Mouse (Mus musculus) stomach, postnatal 0 days (tissue): Measurements from ENCODE around the gene Nup43. TPM values are rescaled to one million over a fixed set of nuclear protein-coding genes. Genes with fewer than 3 reads are reported as not detected.

Experiments used
- ATAC-seq: fragments of 200-750 bp; cut with Nextera tagmentation; 2 replicates; pipeline ENCODE4 v1.8.0; 2017; ENCODE audit not compliant: low FRiP score, low TSS enrichment
- DNase-seq: peaks from one replicate; pipeline ENCODE4 v3.0.0-alpha.2; 2016; ENCODE audit warnings: low spot score
- H3K27ac ChIP-seq: fragments of 300-500 bp; sonication (generic); replicated peaks from 2 replicates; pipeline ENCODE4 v1.5.1; 2014; ENCODE audit warnings: mild to moderate bottlenecking, control low read depth
- H3K27me3 ChIP-seq: fragments of 300-500 bp; sonication (generic); 2 replicates; pipeline ENCODE4 v1.6.1; 2014; ENCODE audit warnings: low read length; ENCODE audit not compliant: control insufficient read depth, insufficient read depth
- H3K36me3 ChIP-seq: fragments of 300-500 bp; sonication (generic); 2 replicates; pipeline ENCODE4 v1.6.1; 2014; ENCODE audit warnings: low read length, mixed read lengths; ENCODE audit not compliant: control insufficient read depth, insufficient read depth
- H3K4me1 ChIP-seq: fragments of 300-500 bp; sonication (generic); replicated peaks from 2 replicates; pipeline ENCODE4 v1.6.1; 2014; ENCODE audit warnings: antibody characterized with exemption; ENCODE audit not compliant: control insufficient read depth, insufficient read depth
- H3K4me2 ChIP-seq: fragments of 300-500 bp; sonication (generic); replicated peaks from 2 replicates; pipeline ENCODE4 v1.6.1; 2014; ENCODE audit warnings: low read depth, mild to moderate bottlenecking, control low read depth, moderate library complexity
- H3K4me3 ChIP-seq: fragments of 300-500 bp; sonication (generic); 2 replicates; pipeline ENCODE4 v1.5.1; 2014; ENCODE audit warnings: low read depth, low read length, control low read depth
- H3K9ac ChIP-seq: fragments of 300-500 bp; sonication (generic); 2 replicates; pipeline ENCODE4 v1.6.1; 2014; ENCODE audit warnings: mild to moderate bottlenecking, low read length, control low read depth, mixed read lengths
- H3K9me3 ChIP-seq: fragments of 300-500 bp; sonication (generic); 2 replicates; pipeline ENCODE4 v1.6.1; 2016; ENCODE audit warnings: low read length; ENCODE audit not compliant: control insufficient read depth
- CTCF ChIP-seq: IDR thresholded peaks from 2 replicates; pipeline ENCODE4 v1.5.1; 2016; ENCODE audit warnings: antibody characterized with exemption, low read depth, mild to moderate bottlenecking, moderate library complexity
- EP300 ChIP-seq: optimal IDR thresholded peaks from 2 replicates; pipeline ENCODE3; 2016; ENCODE audit warnings: antibody characterized with exemption
- WGBS: fragments of 180-500 bp; shearing (Covaris S2); extraction: QIAGEN DNeasy Blood & Tissue Kit; methylation state at CpG from one replicate; pipeline ENCODE4 v1.1.7; 2014; 5-methylcytosine and 5-hydroxymethylcytosine counted together
- polyA plus RNA-seq: library from polyadenylated mRNA; unstranded; fragments of >200 nt; fragmentation: Nextera tagmentation; extraction: Ambion mirVana; gene quantifications from 2 replicates; pipeline ENCODE4 v1.2.1, GENCODE M21; 2015

Nup43 gene
- polyA plus RNA-seq, 1 experiment from 2014 or later, result 17.5 TPM

DNA sequence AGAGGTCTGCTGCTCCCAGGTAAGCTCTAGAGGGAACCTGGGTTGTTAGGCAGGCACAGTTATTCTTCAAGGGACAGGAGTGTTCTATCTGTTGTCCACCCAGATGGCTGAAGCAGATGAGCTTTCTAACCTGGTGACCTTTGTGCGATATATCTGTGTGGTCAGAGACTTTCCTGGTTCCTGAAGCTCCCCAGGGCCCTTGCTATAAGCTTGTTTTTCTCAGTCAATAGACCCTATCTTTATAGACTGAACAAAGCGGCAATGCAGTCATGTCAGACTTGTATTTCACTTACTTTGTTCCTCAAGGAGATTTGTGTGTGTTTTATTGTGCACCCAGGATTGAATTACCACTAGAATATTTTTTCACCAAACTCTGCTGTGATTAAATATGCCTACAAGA, 16.2 kb upstream of the Nup43 start:
- Histone ChIP-seq H3K36me3 (peaks cover 11% of the 10 kb centered on the region), H3K4me1 (no peaks in the 10 kb centered on the region), H3K27ac (no peak overlapping the region), H3K27me3 (no peaks in the 10 kb centered on the region), H3K9me3 (no peaks in the 10 kb centered on the region), H3K4me3 (no peak overlapping the region), H3K9ac (no peak overlapping the region), H3K4me2 (no peak overlapping the region)
- no peak for ATAC-seq
- WGBS, result 94% methylated on average over 2 of the region's 2 CpGs
- no peak for DNase-seq
- TF ChIP-seq EP300 (no peak), CTCF (no peak)

DNA sequence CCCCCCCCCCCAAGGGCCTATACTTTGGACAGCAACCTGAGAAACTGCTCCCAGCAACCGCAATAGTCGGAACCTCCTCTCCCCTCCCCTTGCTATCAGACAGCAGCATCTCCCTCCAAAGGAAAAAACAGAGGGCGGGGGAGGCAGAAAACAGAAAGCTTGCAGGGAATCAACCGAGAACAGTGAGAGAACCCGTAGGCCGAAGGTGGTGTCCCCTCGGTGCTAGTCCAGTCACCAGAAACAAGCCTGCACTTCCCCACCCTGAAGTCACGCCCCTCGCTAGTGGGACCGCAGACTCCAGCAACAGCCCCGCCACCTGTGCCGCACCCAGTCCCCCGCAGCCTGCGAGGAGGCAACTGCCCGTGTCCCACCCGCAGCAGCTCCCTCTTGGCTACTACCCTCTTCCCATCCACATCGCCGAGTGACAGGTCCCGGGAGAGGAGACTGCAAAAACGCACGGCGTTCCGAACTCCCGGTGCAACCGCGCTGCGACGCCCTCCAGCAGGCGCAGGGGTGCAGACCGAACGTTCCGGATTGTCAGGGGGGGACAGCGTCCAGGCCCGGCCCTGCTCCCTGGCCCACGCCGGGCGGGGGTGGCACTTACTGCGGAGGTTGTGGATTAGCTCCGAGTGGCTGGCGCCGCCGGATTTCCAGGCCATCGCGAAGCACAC, 4.7 kb upstream of the Nup43 start:
- DNase-seq, result peak; percentile 39
- ATAC-seq, result peak; percentile 84
- Histone ChIP-seq H3K27ac (peak overlapping the region; percentile 93), H3K9ac (peak overlapping the region; percentile 79), H3K36me3 (no peaks in the 10 kb centered on the region), H3K4me2 (peak overlapping the region; percentile 81), H3K4me1 (no peaks in the 10 kb centered on the region), H3K4me3 (peak overlapping the region; percentile 81), H3K27me3 (no peaks in the 10 kb centered on the region), H3K9me3 (no peaks in the 10 kb centered on the region)
- under 1% methylated on average over 44 of the region's 44 CpGs for WGBS
- no peak for TF ChIP-seq EP300
- no peak for TF ChIP-seq CTCF

DNA sequence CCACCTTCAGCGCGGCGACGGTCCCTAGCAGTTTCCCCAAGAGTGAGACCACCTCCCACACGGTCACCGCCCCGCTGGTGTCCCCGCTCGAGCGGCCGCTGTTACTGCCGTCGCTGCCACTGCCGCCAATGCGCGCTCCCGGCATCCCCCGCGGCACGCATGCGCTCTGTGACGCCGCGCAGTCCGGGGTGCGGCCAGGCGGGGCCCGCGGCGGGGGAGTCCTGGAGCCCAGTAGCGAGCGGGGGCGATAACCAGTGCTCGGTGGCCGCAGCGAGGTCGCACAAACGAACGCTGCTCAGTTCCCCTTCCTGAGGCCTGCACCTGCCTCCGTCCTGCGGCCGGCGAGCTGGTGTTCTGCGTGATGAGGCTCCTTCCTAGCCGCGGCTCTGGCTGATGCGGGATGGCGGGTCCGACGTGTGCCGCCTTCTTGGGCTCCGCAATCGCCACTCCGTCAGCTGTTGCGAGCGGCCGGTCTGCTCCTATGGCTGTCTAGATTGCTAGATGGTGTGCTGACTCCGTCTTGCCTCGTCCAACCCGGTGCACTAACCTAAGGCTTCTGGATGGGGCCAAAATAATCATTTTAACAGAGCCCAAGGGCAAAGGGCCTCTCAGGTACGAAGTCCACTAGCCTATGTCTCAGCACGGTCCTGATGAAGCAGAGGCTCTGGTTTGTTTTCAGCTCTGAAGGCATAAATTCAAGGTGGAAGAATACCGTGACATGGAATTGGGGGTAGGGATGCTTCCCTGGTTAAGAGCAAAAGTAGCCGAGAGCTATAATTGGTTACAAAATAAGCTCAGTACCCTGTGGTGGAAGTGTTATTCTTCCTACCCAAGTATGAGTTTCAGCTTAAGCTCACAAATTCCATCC, 3.9 kb upstream of the Nup43 start:
- Histone ChIP-seq H3K4me2 (peak overlapping the region; percentile 81), H3K4me3 (peak overlapping the region; percentile 81), H3K9me3 (no peaks in the 10 kb centered on the region), H3K36me3 (no peaks in the 10 kb centered on the region), H3K27me3 (no peaks in the 10 kb centered on the region), H3K27ac (peak overlapping the region; percentile 93), H3K4me1 (0 out of 2 replicates have a peak, but pooled peaks cover 2% of the 10 kb centered on the region), H3K9ac (peak overlapping the region; percentile 79)
- TF ChIP-seq CTCF (no peak), EP300 (no peak)
- ATAC-seq (peak; percentile 95), DNase-seq (peak; percentile 91)
- WGBS, result under 1% methylated on average over 57 of the region's 64 CpGs

DNA sequence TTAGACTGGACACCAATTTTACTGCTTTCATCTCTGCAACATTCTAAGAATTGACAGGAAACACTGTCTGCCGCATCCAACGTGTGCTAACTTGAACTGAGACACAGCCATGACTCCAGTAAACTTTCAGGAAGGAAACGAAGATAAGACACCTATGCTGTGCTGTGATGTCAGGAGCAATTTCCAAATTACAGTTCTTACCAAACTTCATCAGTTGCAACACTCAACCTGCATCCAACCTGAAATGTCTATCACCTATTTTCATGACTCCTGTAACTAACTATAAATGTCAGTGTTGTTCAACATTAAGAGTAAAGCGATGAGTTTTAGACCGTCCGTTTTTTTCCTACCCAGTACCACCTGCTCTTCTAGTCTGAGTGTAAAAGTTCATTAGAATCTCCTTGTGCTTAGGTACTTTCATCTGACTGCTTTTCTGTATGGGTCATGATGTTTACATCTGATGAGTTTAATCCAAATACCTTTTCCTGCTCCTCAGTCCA, 3.2 kb upstream of the Nup43 start:
- DNase-seq (no peak), ATAC-seq (no peak)
- Histone ChIP-seq H3K4me3 (peak overlapping the region; percentile 81), H3K27ac (no peak overlapping the region; the same call in 1 of the 2 replicates), H3K27me3 (no peaks in the 10 kb centered on the region), H3K9ac (peak overlapping the region; percentile 79; the same call in 1 of the 2 replicates), H3K4me1 (0 out of 2 replicates have a peak, but pooled peaks cover 2% of the 10 kb centered on the region), H3K9me3 (no peaks in the 10 kb centered on the region), H3K36me3 (no peaks in the 10 kb centered on the region), H3K4me2 (peak overlapping the region; percentile 81)
- TF ChIP-seq CTCF, result no peak
- TF ChIP-seq EP300, result no peak
- WGBS, result 52% methylated on average over 6 of the region's 6 CpGs

DNA sequence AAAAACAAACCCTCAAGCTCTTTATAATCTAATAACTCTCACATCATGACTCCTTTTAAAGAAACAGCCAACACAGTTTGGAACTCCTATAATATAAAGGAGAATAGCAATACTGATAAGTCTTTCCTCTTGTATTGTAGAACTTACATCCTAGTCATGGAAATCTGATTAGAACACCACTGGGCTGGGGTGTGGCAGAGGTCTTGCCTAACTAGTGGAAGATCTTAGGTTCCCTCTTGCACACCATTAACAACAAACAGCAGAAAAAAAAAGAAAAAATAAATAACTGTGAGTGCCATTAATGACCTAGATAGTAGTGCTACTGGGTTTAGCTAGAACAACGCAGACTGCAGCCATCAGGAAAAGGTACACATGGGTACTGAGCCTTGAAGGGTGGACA, 2.4 kb upstream of the Nup43 start:
- Histone ChIP-seq H3K4me3 (no peak overlapping the region), H3K27me3 (no peaks in the 10 kb centered on the region), H3K27ac (no peak overlapping the region), H3K9ac (no peak overlapping the region), H3K4me1 (0 out of 2 replicates have a peak, but pooled peaks cover 2% of the 10 kb centered on the region), H3K9me3 (no peaks in the 10 kb centered on the region), H3K4me2 (no peak overlapping the region), H3K36me3 (no peaks in the 10 kb centered on the region)
- TF ChIP-seq CTCF (no peak), EP300 (no peak)
- DNase-seq (no peak), ATAC-seq (no peak)
- WGBS, result 89% methylated on average over 1 of the region's 1 CpGs
